Mouse (Mus musculus) heart, embryonic 12.5 days (tissue): Measurements from ENCODE around the gene Atp2a2. TPM values are rescaled to one million over a fixed set of nuclear protein-coding genes. Genes with fewer than 3 reads are reported as not detected.

Experiments
- ATAC-seq: fragments of 200-750 bp; cut with Nextera tagmentation; 2 replicates; pipeline ENCODE4 v1.8.0; 2017; ENCODE audit warnings: moderate TSS enrichment, moderate library complexity; ENCODE audit not compliant: insufficient number of reproducible peaks, low FRiP score
- H3K27ac ChIP-seq: fragments of 300-500 bp; sonication (generic); 2 replicates; pipeline ENCODE4 v1.5.1; 2016; ENCODE audit warnings: mild to moderate bottlenecking, moderate library complexity; ENCODE audit not compliant: poor library complexity, severe bottlenecking
- H3K27me3 ChIP-seq: fragments of 300-500 bp; sonication (generic); replicated peaks from 2 replicates; pipeline ENCODE4 v1.6.1; 2016; ENCODE audit warnings: mild to moderate bottlenecking, moderate library complexity
- H3K36me3 ChIP-seq: fragments of 300-500 bp; sonication (generic); 2 replicates; pipeline ENCODE4 v1.6.1; 2016; ENCODE audit warnings: mild to moderate bottlenecking, moderate library complexity
- H3K4me1 ChIP-seq: fragments of 300-500 bp; sonication (generic); replicated peaks from 2 replicates; pipeline ENCODE4 v1.6.1; 2016; ENCODE audit warnings: mild to moderate bottlenecking
- H3K4me2 ChIP-seq: fragments of 300-500 bp; sonication (generic); 2 replicates; pipeline ENCODE4 v1.6.1; 2016; ENCODE audit warnings: mild to moderate bottlenecking, moderate library complexity
- H3K4me3 ChIP-seq: fragments of 300-500 bp; sonication (generic); 2 replicates; pipeline ENCODE4 v1.5.1; 2016; ENCODE audit warnings: mild to moderate bottlenecking
- H3K9ac ChIP-seq: fragments of 300-500 bp; sonication (generic); 2 replicates; pipeline ENCODE4 v1.6.1; 2016; ENCODE audit warnings: mild to moderate bottlenecking, moderate library complexity
- H3K9me3 ChIP-seq: fragments of 300-500 bp; sonication (generic); replicated peaks from 2 replicates; pipeline ENCODE4 v1.6.1; 2016; ENCODE audit warnings: mild to moderate bottlenecking, moderate library complexity
- WGBS: fragments of 180-500 bp; shearing (Covaris S2); methylation state at CpG from one replicate; pipeline ENCODE4 v1.1.7; 2016; 5-methylcytosine and 5-hydroxymethylcytosine counted together
- polyA plus RNA-seq: library from polyadenylated mRNA; unstranded; fragments of >200 nt; fragmentation: Nextera tagmentation; extraction: Ambion mirVana; gene quantifications from 2 replicates; pipeline ENCODE4 v1.2.1, GENCODE M21; 2016

The Atp2a2 gene
- polyA plus RNA-seq, 1 experiment from 2014 or later, result 424 TPM

DNA sequence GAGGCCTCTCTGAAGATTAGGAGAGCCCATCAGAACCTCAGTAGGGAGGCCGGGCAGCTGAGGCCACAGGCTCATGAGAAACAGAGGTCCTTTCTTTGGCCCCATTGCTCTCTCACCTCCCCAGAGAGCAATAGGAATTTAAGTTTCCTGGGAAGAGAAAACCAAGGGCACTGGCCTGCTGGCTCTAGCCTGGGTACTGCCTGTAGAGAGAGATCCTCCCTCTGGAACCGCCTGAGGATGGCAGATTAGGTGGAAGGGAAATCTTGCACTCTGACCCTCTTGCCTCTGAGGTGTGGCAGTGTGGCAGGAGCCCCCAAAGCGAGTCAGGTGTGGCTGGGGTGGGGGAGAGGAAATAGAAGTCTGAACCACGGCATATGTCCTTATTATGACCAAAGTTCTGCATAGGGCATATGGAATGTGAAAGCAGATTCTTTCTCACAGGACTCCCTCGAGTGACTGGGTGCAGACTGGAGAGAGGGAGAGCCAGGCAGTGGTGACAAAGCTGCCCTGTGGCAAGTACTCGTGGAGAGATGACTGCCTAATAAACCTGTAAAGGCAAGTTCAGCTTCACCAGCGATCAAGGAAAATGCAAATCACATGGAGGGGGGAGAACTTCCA lies 17.1 kb upstream of the Atp2a2 start:
- Histone ChIP-seq H3K36me3 (no peaks in the 10 kb centered on the region), H3K9ac (peak overlapping the region; percentile 15; the same call in 1 of the 2 replicates), H3K4me2 (no peak overlapping the region), H3K27me3 (no peaks in the 10 kb centered on the region), H3K4me1 (peaks cover 72% of the 10 kb centered on the region), H3K4me3 (no peak overlapping the region), H3K27ac (peak overlapping the region; percentile 94), H3K9me3 (no peaks in the 10 kb centered on the region)
- ATAC-seq, result no peak
- WGBS, result 30% methylated on average over 7 of the region's 7 CpGs

- Histone ChIP-seq H3K4me1 (peaks cover 73% of the 10 kb centered on the region), H3K4me2 (no peak overlapping the region), H3K36me3 (no peaks in the 10 kb centered on the region), H3K9ac (no peak overlapping the region), H3K27me3 (no peaks in the 10 kb centered on the region), H3K27ac (peak overlapping the region; percentile 94; the same call in 1 of the 2 replicates), H3K9me3 (no peaks in the 10 kb centered on the region), H3K4me3 (no peak overlapping the region)
- 40% methylated on average over 8 of the region's 8 CpGs for WGBS
- no peak for ATAC-seq
Measured at GRCm38 (mm10) chr5:122518247-122518646, 16.2 kb upstream of the Atp2a2 start.

GRCm38 (mm10) chr5:122516901-122517300 lies 14.9 kb upstream of the Atp2a2 start:
- no peak overlapping the region for H3K4me2 ChIP-seq
- H3K4me1 ChIP-seq, result peaks cover 77% of the 10 kb centered on the region
- H3K27ac ChIP-seq, result peak overlapping the region; percentile 19
- H3K36me3 ChIP-seq, result no peaks in the 10 kb centered on the region
- H3K9me3 ChIP-seq, result no peaks in the 10 kb centered on the region
- no peak overlapping the region; the same call in 1 of the 2 replicates for H3K9ac ChIP-seq
- no peak for ATAC-seq
- WGBS, result 70% methylated on average over 5 of the region's 5 CpGs
- H3K4me3 ChIP-seq, result no peak overlapping the region
- no peaks in the 10 kb centered on the region for H3K27me3 ChIP-seq

GRCm38 (mm10) chr5:122516029-122516730 lies 14.2 kb upstream of the Atp2a2 start:
- WGBS, result 75% methylated on average over 11 of the region's 11 CpGs
- H3K9me3 ChIP-seq, result no peaks in the 10 kb centered on the region
- H3K9ac ChIP-seq, result no peak overlapping the region
- H3K27me3 ChIP-seq, result no peaks in the 10 kb centered on the region
- no peaks in the 10 kb centered on the region for H3K36me3 ChIP-seq
- H3K27ac ChIP-seq, result no peak overlapping the region; the same call in 1 of the 2 replicates
- H3K4me3 ChIP-seq, result no peak overlapping the region
- H3K4me2 ChIP-seq, result no peak overlapping the region
- H3K4me1 ChIP-seq, result peaks cover 77% of the 10 kb centered on the region
- ATAC-seq, result no peak

GRCm38 (mm10) chr5:122514127-122514521 lies 12.1 kb upstream of the Atp2a2 start:
- H3K4me3 ChIP-seq, result no peak overlapping the region
- peak overlapping the region; percentile 40 for H3K4me2 ChIP-seq
- peak overlapping the region; percentile 8; the same call in 1 of the 2 replicates for H3K27ac ChIP-seq
- peaks cover 77% of the 10 kb centered on the region for H3K4me1 ChIP-seq
- H3K27me3 ChIP-seq, result no peaks in the 10 kb centered on the region
- no peaks in the 10 kb centered on the region for H3K36me3 ChIP-seq
- no peaks in the 10 kb centered on the region for H3K9me3 ChIP-seq
- H3K9ac ChIP-seq, result peak overlapping the region; percentile 36; the same call in 1 of the 2 replicates
- 40% methylated on average over 8 of the region's 8 CpGs for WGBS
- ATAC-seq, result no peak

- H3K4me2 ChIP-seq, result peak overlapping the region; percentile 40
- no peak for ATAC-seq
- H3K9me3 ChIP-seq, result no peaks in the 10 kb centered on the region
- H3K9ac ChIP-seq, result peak overlapping the region; percentile 36; the same call in 1 of the 2 replicates
- H3K36me3 ChIP-seq, result no peaks in the 10 kb centered on the region
- H3K27ac ChIP-seq, result peak overlapping the region; percentile 8; the same call in 1 of the 2 replicates
- no peaks in the 10 kb centered on the region for H3K27me3 ChIP-seq
- H3K4me3 ChIP-seq, result no peak overlapping the region
- peaks cover 76% of the 10 kb centered on the region for H3K4me1 ChIP-seq
- WGBS, result 40% methylated on average over 22 of the region's 23 CpGs
Measured at GRCm38 (mm10) chr5:122513421-122514126, 11.5 kb upstream of the Atp2a2 start.

DNA sequence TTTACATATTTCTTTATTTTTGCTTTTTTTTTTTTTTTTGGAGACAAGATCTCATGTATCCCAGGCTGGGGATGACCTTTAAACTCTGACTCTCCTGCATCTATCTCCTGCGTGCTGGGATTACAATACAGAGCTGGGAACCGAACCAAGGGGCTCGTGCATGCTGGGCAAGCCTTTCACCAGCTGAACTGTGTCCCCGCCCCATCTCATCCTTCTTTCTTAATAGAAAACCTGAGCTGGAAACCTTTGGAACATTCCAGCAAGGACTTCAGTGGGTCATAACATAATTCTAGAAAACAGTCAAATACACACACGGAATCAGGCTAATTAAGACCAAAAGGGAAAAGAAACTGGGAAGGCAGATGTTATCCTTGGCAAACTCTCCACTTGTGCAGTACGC lies 10.0 kb upstream of the Atp2a2 start:
- Histone ChIP-seq H3K36me3 (no peaks in the 10 kb centered on the region), H3K4me2 (no peak overlapping the region), H3K9me3 (no peaks in the 10 kb centered on the region; the same call in 1 of the 2 replicates), H3K4me3 (no peak overlapping the region), H3K9ac (no peak overlapping the region), H3K27me3 (no peaks in the 10 kb centered on the region), H3K4me1 (peaks cover 60% of the 10 kb centered on the region), H3K27ac (no peak overlapping the region)
- no peak for ATAC-seq
- WGBS, result 69% methylated on average over 6 of the region's 6 CpGs

GRCm38 (mm10) chr5:122511405-122511804 lies 9.4 kb upstream of the Atp2a2 start:
- no peak overlapping the region for H3K4me3 ChIP-seq

DNA sequence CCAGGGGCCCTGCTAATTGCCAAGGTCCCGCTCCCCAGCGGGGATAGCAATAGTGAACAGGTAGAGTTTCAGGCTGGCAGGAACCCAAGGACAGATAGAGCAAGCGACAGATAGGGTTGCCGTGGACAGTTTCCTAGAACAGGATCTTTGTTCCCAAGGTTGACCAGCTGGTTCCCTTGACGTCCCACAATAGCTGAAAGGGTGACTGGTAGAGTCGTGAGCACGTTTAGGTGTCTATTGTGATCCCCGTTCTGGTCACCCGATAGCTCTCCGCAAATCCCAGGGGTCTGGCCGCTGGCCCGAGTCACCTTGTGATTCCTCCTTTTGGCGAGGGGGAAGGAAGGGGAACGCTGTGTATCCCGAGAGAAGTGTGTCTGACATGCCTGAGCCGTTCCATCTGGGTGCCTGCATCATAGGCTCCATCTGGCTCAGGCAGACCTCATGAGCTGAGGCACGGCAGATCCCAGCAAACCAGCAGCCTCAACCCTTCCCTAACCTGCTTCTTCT lies 8.7 kb upstream of the Atp2a2 start:
- Histone ChIP-seq H3K27me3 (no peaks in the 10 kb centered on the region), H3K4me3 (no peak overlapping the region), H3K4me2 (0 out of 2 replicates have a peak overlapping the region, but pooled peaks have one; percentile 1), H3K36me3 (no peaks in the 10 kb centered on the region), H3K4me1 (peaks cover 49% of the 10 kb centered on the region), H3K9ac (peak overlapping the region; percentile 21), H3K27ac (peak overlapping the region; percentile 33), H3K9me3 (peaks cover 4% of the 10 kb centered on the region)
- WGBS, result 41% methylated on average over 17 of the region's 17 CpGs
- peak; percentile 41; the same call in 1 of the 2 replicates for ATAC-seq

More at GRCm38 (mm10) chr5:122511405-122511804, 9.4 kb upstream of the Atp2a2 start:
- no peak for ATAC-seq
- Histone ChIP-seq H3K27me3 (no peaks in the 10 kb centered on the region), H3K4me2 (no peak overlapping the region; the same call in 1 of the 2 replicates), H3K9ac (no peak overlapping the region), H3K4me1 (peaks cover 54% of the 10 kb centered on the region), H3K9me3 (peaks cover 3% of the 10 kb centered on the region), H3K27ac (peak overlapping the region; percentile 33; the same call in 1 of the 2 replicates), H3K36me3 (no peaks in the 10 kb centered on the region)
- WGBS, result 29% methylated on average over 9 of the region's 9 CpGs

- Histone ChIP-seq H3K9ac (no peak overlapping the region), H3K36me3 (no peaks in the 10 kb centered on the region), H3K4me2 (no peak overlapping the region), H3K27ac (peak overlapping the region; percentile 33), H3K27me3 (no peaks in the 10 kb centered on the region), H3K4me1 (peaks cover 49% of the 10 kb centered on the region), H3K4me3 (no peak overlapping the region), H3K9me3 (peaks cover 4% of the 10 kb centered on the region)
- WGBS, result 44% methylated on average over 7 of the region's 7 CpGs
- no peak for ATAC-seq
Measured at GRCm38 (mm10) chr5:122509608-122510007, 7.6 kb upstream of the Atp2a2 start.
